Mouse (Mus musculus) cortical plate, adult 2 months (tissue): Measurements from ENCODE around the gene Gramd1b.

ENCODE experiments used
- CTCF ChIP-seq: fragments of 200-500 bp; IDR thresholded peaks from 2 replicates; pipeline ENCODE4 v1.5.1; 2011; ENCODE audit warnings: mild to moderate bottlenecking, control low read depth, low read length; ENCODE audit not compliant: insufficient read depth; ENCODE audit errors: extremely low read depth
- POLR2A ChIP-seq: fragments of 200-500 bp; IDR thresholded peaks from 2 replicates; pipeline ENCODE4 v1.6.1; 2011; ENCODE audit warnings: mild to moderate bottlenecking, low read length, control low read depth; ENCODE audit not compliant: insufficient read depth; ENCODE audit errors: extremely low read depth

- TF ChIP-seq CTCF (no peak), POLR2A (no peak)
Measured at GRCm38 (mm10) chr9:40252459-40252858, 278.7 kb downstream of the Gramd1b start.
